Mouse (Mus musculus): ENCODE data around the gene Ptms. TPM values are rescaled to one million over a fixed set of nuclear protein-coding genes. Genes with fewer than 3 reads are reported as not detected.

The Ptms gene
- polyA plus RNA-seq (2015; fragmentation: Illumina TruSeq; extraction: RNeasy Lipid Tissue Mini Kit (QIAGEN cat#74804); ENCODE audit: insufficient read depth, low read depth, low replicate concordance): 234 TPM

DNA sequence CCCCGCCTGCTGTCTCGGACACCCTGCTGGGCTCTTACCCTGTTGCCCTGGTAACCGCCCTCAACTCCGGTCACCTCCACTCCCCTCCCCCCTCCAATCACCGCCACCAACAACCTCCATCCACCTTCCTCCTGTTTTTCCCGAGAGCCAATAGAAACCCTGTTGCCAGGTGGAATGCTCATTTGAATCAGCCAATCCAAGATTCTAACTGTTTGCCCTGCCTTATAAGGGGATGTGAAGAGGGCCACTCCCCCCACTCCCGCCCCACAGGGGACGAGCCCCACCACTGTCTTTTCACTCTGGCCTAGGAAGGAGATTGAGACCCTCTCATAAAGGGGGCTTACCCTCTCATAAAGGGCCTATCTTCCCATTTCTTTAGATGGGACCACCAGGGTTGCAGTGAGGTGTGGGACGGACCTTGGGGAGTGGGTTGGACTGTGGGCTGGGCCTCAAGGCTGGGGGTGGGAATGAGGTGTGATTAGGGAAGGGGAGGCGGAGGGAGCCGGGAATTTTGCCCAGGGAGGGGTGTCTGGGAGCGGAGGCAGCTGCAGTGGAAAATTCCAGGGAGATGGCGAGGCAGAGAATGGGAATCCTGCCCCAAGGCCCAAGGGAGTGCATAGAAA, at the start of gene Ptms:
Ptms (minus strand) TSS at position 409 of the 623 bp plus-strand sequence.

DNA sequence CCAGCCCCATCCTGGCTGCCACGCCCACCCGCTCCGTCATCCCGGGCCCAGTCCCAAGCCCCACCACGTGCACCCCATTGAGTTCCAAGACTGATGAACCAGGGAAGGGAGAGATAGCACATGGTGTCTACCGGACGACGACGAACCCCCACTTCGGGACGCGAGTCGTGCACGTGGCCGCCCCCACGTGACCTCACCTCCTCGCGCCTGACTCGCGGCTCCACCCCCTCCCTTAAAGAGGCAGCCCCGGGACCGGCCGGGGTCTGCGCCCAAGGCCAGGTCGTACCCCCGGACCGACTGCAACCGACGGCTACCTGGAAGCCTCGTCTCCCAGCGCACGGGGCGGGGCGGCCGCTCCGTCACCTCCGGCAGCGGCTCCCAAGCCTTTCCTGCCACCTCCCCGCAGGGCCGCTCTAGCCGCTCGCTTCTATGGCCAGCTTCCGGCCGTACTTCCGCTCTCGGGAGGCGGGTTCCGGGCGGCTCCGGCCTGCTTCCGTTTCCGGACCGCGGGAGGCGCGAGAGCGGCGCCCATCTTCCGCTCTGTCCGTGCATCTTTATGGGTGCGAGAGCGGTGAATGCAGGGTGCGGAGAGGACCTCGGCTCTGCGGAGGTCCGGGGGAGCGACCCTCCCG, 45.3 kb upstream of the Ptms start, which contains the start of gene Cops7a:
Cops7a (minus strand) TSS at position 451 of the 632 bp plus-strand sequence.

DNA sequence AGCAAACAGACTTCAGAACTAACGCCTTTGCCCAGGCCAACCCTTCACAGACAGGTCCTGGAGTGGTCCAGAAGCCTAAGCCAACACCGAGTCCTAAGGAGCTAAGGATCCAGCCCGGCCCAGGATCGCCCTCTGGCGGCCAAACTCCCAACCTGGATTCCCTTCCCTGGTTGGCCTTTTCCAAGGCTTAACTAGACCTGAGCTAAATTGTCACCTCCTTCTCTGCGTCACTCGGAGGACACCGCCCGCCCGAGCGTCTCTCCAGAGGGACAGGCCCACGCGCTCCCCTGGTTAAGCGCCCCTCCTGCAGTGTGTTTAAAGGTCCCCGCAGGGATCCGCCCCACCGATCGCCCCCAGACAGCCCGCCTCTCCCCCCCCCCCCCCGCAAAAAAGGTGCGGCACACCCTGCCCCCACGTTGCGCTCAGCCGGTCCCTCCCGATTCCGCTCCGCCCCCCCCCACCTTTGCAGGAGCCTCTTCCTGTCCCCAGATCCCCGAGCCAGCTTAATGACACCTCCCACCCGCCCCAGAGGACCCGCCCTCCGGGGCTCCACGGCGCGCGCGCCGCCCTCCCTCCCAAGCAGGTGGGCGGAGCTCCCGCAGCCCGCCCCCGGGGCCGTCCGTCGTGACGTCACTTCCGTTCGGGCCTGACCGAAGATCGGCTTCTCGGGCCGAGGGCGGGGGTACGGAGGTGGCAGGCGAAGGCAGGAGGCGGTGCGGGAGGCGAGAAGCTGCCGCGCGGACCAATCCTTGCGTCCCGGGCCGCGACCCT, 11.0 kb upstream of the Ptms start, which contains the start of gene Mlf2:
Mlf2 (plus strand) TSS at position 633 of the 771 bp plus-strand sequence.

DNA sequence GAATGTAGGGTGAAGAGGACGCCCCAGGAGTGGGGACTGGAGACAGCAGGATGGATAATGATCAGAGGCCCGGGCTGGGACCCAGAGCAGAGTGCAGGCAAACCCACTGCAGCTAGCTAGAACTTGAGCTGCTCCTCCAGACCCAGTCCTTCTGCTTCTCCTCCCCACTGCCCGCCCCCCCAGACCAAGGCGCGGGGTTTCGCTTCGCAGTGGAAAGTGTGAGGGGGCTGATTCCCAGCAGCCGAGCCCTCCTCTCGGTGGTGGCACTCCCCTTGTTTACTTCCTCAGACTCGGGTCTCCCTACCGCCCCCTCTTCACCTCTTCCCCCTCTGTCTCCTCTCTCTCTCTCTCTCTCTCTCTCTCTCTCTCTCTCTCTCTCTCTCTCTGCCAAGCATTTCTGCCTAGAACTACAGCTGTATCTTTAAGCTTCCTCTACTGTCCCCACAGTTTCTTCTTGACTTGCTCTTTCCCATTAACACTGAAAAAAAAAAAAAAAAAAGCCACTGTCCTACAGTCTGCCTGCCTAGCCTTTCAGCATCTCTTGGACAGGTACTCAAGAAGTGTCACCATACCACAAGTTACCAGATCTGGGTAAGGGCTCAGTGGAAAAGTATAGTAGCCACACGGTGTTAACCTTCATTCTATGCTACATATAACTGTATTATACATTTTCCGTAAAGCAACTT, 8.2 kb downstream of the Ptms start, which contains the start of gene Lag3:
Lag3 (minus strand) TSS at position 173 of the 686 bp plus-strand sequence.

GRCm38 (mm10) chr6:124887986-124888385, 31.9 kb downstream of the Ptms start, which contains the start of gene Cd4:
Gene Cd4 (minus strand): TSS chr6:124888221.

Other genes with a start within 250 kb of the Ptms start
- 33.9 TPM for gene Emg1, start 207.9 kb downstream of the Ptms start, polyA plus RNA-seq (2015; fragmentation: Illumina TruSeq; extraction: RNeasy Lipid Tissue Mini Kit (QIAGEN cat#74804); ENCODE audit: insufficient read depth, low read depth, low replicate concordance)
- 33.9 TPM for gene Phb2, start 207.8 kb downstream of the Ptms start, polyA plus RNA-seq (2015; fragmentation: Illumina TruSeq; extraction: RNeasy Lipid Tissue Mini Kit (QIAGEN cat#74804); ENCODE audit: insufficient read depth, low read depth, low replicate concordance)
- gene Ptpn6, start 181.4 kb downstream of the Ptms start, polyA plus RNA-seq (2015; fragmentation: Illumina TruSeq; extraction: RNeasy Lipid Tissue Mini Kit (QIAGEN cat#74804); ENCODE audit: insufficient read depth, low read depth, low replicate concordance): 7.1 TPM
- gene Grcc10, start 178.7 kb downstream of the Ptms start, polyA plus RNA-seq (2015; fragmentation: Illumina TruSeq; extraction: RNeasy Lipid Tissue Mini Kit (QIAGEN cat#74804); ENCODE audit: insufficient read depth, low read depth, low replicate concordance): 65.8 TPM
- 0.89 TPM for gene Gm45234, start 164.1 kb downstream of the Ptms start, polyA plus RNA-seq (2015; fragmentation: Illumina TruSeq; extraction: RNeasy Lipid Tissue Mini Kit (QIAGEN cat#74804); ENCODE audit: insufficient read depth, low read depth, low replicate concordance)
- gene Atn1, start 163.6 kb downstream of the Ptms start, polyA plus RNA-seq (2015; fragmentation: Illumina TruSeq; extraction: RNeasy Lipid Tissue Mini Kit (QIAGEN cat#74804); ENCODE audit: insufficient read depth, low read depth, low replicate concordance): 10.0 TPM
- 4.1 TPM for gene Eno2, start 150.4 kb downstream of the Ptms start, polyA plus RNA-seq (2015; fragmentation: Illumina TruSeq; extraction: RNeasy Lipid Tissue Mini Kit (QIAGEN cat#74804); ENCODE audit: insufficient read depth, low read depth, low replicate concordance)
- 0.98 TPM for gene Lrrc23, start 140.4 kb downstream of the Ptms start, polyA plus RNA-seq (2015; fragmentation: Illumina TruSeq; extraction: RNeasy Lipid Tissue Mini Kit (QIAGEN cat#74804); ENCODE audit: insufficient read depth, low read depth, low replicate concordance)
- 4.9 TPM for gene Spsb2, start 111.4 kb downstream of the Ptms start, polyA plus RNA-seq (2015; fragmentation: Illumina TruSeq; extraction: RNeasy Lipid Tissue Mini Kit (QIAGEN cat#74804); ENCODE audit: insufficient read depth, low read depth, low replicate concordance)
- gene Tpi1, start 105.8 kb downstream of the Ptms start, polyA plus RNA-seq (2015; fragmentation: Illumina TruSeq; extraction: RNeasy Lipid Tissue Mini Kit (QIAGEN cat#74804); ENCODE audit: insufficient read depth, low read depth, low replicate concordance): 34.3 TPM
- 17.3 TPM for gene Usp5, start 90.6 kb downstream of the Ptms start, polyA plus RNA-seq (2015; fragmentation: Illumina TruSeq; extraction: RNeasy Lipid Tissue Mini Kit (QIAGEN cat#74804); ENCODE audit: insufficient read depth, low read depth, low replicate concordance)
- 0.87 TPM for gene Cdca3, start 90.6 kb downstream of the Ptms start, polyA plus RNA-seq (2015; fragmentation: Illumina TruSeq; extraction: RNeasy Lipid Tissue Mini Kit (QIAGEN cat#74804); ENCODE audit: insufficient read depth, low read depth, low replicate concordance)
- gene Gnb3, start 79.8 kb downstream of the Ptms start, polyA plus RNA-seq (2015; fragmentation: Illumina TruSeq; extraction: RNeasy Lipid Tissue Mini Kit (QIAGEN cat#74804); ENCODE audit: insufficient read depth, low read depth, low replicate concordance): 0.46 TPM
- 8.8 TPM for gene P3h3, start 62.4 kb downstream of the Ptms start, polyA plus RNA-seq (2015; fragmentation: Illumina TruSeq; extraction: RNeasy Lipid Tissue Mini Kit (QIAGEN cat#74804); ENCODE audit: insufficient read depth, low read depth, low replicate concordance)
- not detected for gene Gpr162, start 56.1 kb downstream of the Ptms start, polyA plus RNA-seq (2015; fragmentation: Illumina TruSeq; extraction: RNeasy Lipid Tissue Mini Kit (QIAGEN cat#74804); ENCODE audit: insufficient read depth, low read depth, low replicate concordance)
- gene Cd4, start 31.9 kb downstream of the Ptms start, polyA plus RNA-seq (2015; fragmentation: Illumina TruSeq; extraction: RNeasy Lipid Tissue Mini Kit (QIAGEN cat#74804); ENCODE audit: insufficient read depth, low read depth, low replicate concordance): not detected
- gene Lag3, start 8.4 kb downstream of the Ptms start, polyA plus RNA-seq (2015; fragmentation: Illumina TruSeq; extraction: RNeasy Lipid Tissue Mini Kit (QIAGEN cat#74804); ENCODE audit: insufficient read depth, low read depth, low replicate concordance): 2.0 TPM
- 42.2 TPM for gene Mlf2, start 11.3 kb upstream of the Ptms start, polyA plus RNA-seq (2015; fragmentation: Illumina TruSeq; extraction: RNeasy Lipid Tissue Mini Kit (QIAGEN cat#74804); ENCODE audit: insufficient read depth, low read depth, low replicate concordance)
- gene Cops7a, start 45.4 kb upstream of the Ptms start, polyA plus RNA-seq (2015; fragmentation: Illumina TruSeq; extraction: RNeasy Lipid Tissue Mini Kit (QIAGEN cat#74804); ENCODE audit: insufficient read depth, low read depth, low replicate concordance): 22.9 TPM
- gene Pianp, start 76.6 kb upstream of the Ptms start, polyA plus RNA-seq (2015; fragmentation: Illumina TruSeq; extraction: RNeasy Lipid Tissue Mini Kit (QIAGEN cat#74804); ENCODE audit: insufficient read depth, low read depth, low replicate concordance): 2.4 TPM
- 19.0 TPM for gene Zfp384, start 89.0 kb upstream of the Ptms start, polyA plus RNA-seq (2015; fragmentation: Illumina TruSeq; extraction: RNeasy Lipid Tissue Mini Kit (QIAGEN cat#74804); ENCODE audit: insufficient read depth, low read depth, low replicate concordance)
- gene Ing4, start 119.7 kb upstream of the Ptms start, polyA plus RNA-seq (2015; fragmentation: Illumina TruSeq; extraction: RNeasy Lipid Tissue Mini Kit (QIAGEN cat#74804); ENCODE audit: insufficient read depth, low read depth, low replicate concordance): 15.3 TPM
- 13.7 TPM for gene Acrbp, start 129.6 kb upstream of the Ptms start, polyA plus RNA-seq (2015; fragmentation: Illumina TruSeq; extraction: RNeasy Lipid Tissue Mini Kit (QIAGEN cat#74804); ENCODE audit: insufficient read depth, low read depth, low replicate concordance)
- not detected for gene Lpar5, start 147.8 kb upstream of the Ptms start, polyA plus RNA-seq (2015; fragmentation: Illumina TruSeq; extraction: RNeasy Lipid Tissue Mini Kit (QIAGEN cat#74804); ENCODE audit: insufficient read depth, low read depth, low replicate concordance)
- gene Chd4, start 175.9 kb upstream of the Ptms start, polyA plus RNA-seq (2015; fragmentation: Illumina TruSeq; extraction: RNeasy Lipid Tissue Mini Kit (QIAGEN cat#74804); ENCODE audit: insufficient read depth, low read depth, low replicate concordance): 21.1 TPM
- 5.7 TPM for gene Nop2, start 211.8 kb upstream of the Ptms start, polyA plus RNA-seq (2015; fragmentation: Illumina TruSeq; extraction: RNeasy Lipid Tissue Mini Kit (QIAGEN cat#74804); ENCODE audit: insufficient read depth, low read depth, low replicate concordance)
- gene Iffo1, start 225.1 kb upstream of the Ptms start, polyA plus RNA-seq (2015; fragmentation: Illumina TruSeq; extraction: RNeasy Lipid Tissue Mini Kit (QIAGEN cat#74804); ENCODE audit: insufficient read depth, low read depth, low replicate concordance): 7.2 TPM
- gene Gapdh, start 246.4 kb upstream of the Ptms start, polyA plus RNA-seq (2015; fragmentation: Illumina TruSeq; extraction: RNeasy Lipid Tissue Mini Kit (QIAGEN cat#74804); ENCODE audit: insufficient read depth, low read depth, low replicate concordance): 116 TPM